Mouse (Mus musculus): ENCODE measurements around the gene Gpr25. TPM values are rescaled to one million over a fixed set of nuclear protein-coding genes. Genes with fewer than 3 reads are reported as not detected.

Gene Gpr25
- polyA plus RNA-seq (2016; fragmentation: Nextera tagmentation; extraction: Ambion mirVana), result not detected in 2 replicates

DNA sequence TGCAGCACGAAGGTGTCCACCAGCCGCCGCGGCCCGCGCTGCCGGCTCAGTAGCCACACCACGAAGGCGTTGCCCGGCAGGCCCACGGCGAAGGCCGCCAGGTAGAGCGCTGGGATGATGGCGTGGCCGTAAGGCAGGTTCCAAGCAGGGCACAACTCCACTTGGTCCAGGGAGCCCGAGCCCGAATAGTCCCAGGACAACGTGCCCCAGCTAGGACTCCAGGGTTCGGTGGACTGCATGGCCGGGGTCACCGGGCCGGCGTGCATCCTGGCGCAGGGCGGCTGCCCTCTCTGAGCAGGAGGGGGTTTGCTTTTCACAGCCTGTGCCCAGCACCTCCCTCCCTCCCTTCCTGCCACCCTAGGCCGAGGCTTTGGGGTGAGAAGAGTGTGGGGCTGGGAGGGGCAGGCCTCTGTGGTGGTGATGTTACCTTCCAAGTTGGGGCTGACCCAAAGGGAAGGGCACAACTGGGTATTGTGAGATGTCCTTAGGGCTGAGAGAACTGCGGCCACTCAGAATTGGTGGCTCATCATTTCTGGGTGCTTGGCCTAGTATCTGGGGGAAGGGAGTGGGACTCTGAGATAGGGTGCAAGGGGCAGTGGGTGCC lies at the start of gene Gpr25:
Gene Gpr25, minus strand, starts transcription at position 239 of the 604 bp plus-strand sequence.
- peak within 1 kb of the TSS; percentile 66 for H3K9ac ChIP-seq (replicated peaks)
- WGBS, result 5% methylated on average over 26 of the region's 28 CpGs
- ATAC-seq (ENCODE audit: insufficient number of reproducible peaks, insufficient read depth, low FRiP score, low TSS enrichment, low read depth), result peak; percentile 49; the same call in 1 of the 2 replicates
- peak within 1 kb of the TSS; percentile 95 for H3K4me2 ChIP-seq
- H3K4me3 ChIP-seq (replicated peaks), result peak within 1 kb of the TSS; percentile 60
- H3K27me3 ChIP-seq, result peaks cover 75% of the 10 kb centered on the region
- no peaks in the 10 kb centered on the region for H3K9me3 ChIP-seq
- H3K27ac ChIP-seq, result no peak within 1 kb of the TSS
- H3K36me3 ChIP-seq, result no peaks in the 10 kb centered on the region
- peaks cover 15% of the 10 kb centered on the region for H3K4me1 ChIP-seq (replicated peaks)

DNA sequence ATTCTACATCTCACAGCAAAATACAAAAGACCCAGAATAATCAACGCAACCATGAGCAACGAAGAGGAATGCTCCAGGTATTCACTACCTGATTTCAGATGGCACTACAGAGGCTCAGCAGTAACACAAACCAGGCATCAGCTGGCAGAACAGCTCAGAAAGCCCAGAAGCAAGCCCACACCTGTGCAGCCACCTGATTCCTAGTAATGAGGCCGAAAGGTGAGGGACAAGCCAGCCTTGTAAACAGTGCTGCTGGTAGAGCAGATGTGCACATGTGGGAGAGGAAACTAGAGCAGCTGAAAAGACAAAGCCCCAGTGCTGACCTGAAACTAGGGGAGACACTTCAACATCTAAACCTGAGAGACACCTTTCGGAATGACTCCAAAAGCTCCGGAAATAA lies 48.5 kb upstream of the Gpr25 start:
- Histone ChIP-seq H3K9ac (replicated peaks) (no peak overlapping the region), H3K36me3 (no peaks in the 10 kb centered on the region), H3K4me3 (replicated peaks) (no peak overlapping the region), H3K9me3 (no peaks in the 10 kb centered on the region), H3K27ac (no peak overlapping the region), H3K4me1 (replicated peaks) (peaks cover 7% of the 10 kb centered on the region; the same call in 1 of the 2 replicates), H3K4me2 (no peak overlapping the region), H3K27me3 (no peaks in the 10 kb centered on the region)
- ATAC-seq (ENCODE audit: insufficient number of reproducible peaks, insufficient read depth, low FRiP score, low TSS enrichment, low read depth), result no peak
- 83% methylated on average over 5 of the region's 5 CpGs for WGBS

DNA sequence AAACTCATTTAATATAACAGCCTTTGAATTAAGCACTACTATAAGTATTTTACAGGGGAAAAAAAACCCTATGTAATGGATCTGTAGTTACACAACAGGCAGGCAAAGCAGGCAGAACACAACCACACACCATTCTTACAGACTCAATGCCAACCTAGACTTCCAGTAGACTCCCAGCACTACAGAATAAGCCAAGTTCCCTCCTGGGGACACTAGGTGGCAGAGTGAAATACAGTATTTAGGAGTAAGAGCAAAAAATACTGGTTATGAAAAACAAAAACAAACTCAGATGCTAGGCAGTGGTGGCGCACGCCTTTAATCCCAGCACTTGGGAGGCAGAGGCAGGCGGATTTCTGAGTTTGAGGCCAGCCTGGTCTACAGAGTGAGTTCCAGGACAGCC lies 45.8 kb upstream of the Gpr25 start:
- Histone ChIP-seq H3K4me2 (no peak overlapping the region), H3K27me3 (no peaks in the 10 kb centered on the region), H3K36me3 (peaks cover 15% of the 10 kb centered on the region), H3K9ac (replicated peaks) (no peak overlapping the region), H3K4me1 (replicated peaks) (peaks cover 7% of the 10 kb centered on the region; the same call in 1 of the 2 replicates), H3K4me3 (replicated peaks) (no peak overlapping the region), H3K9me3 (no peaks in the 10 kb centered on the region), H3K27ac (no peak overlapping the region)
- ATAC-seq (ENCODE audit: insufficient number of reproducible peaks, insufficient read depth, low FRiP score, low TSS enrichment, low read depth), result no peak
- 83% methylated on average over 3 of the region's 3 CpGs for WGBS

DNA sequence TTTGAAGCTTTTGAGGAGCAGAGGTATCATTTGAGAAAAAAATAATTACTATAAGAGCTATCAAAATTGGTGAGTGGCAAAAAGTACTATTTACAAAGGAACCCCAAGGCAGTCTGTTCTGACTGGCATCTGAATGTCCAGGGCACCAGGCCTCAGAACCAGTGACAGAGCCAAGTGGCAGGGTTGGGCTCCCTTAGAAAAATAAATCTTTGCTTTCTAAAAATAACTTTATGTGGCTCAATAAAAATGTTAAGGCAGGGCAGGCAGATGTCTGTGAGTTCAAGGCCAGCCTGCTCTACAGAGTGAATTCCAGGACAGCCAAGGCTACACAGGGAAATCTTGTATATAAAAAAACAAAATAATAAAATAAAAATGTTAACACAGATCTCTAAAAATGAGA lies 33.3 kb upstream of the Gpr25 start:
- H3K9ac ChIP-seq (replicated peaks), result no peak overlapping the region

DNA sequence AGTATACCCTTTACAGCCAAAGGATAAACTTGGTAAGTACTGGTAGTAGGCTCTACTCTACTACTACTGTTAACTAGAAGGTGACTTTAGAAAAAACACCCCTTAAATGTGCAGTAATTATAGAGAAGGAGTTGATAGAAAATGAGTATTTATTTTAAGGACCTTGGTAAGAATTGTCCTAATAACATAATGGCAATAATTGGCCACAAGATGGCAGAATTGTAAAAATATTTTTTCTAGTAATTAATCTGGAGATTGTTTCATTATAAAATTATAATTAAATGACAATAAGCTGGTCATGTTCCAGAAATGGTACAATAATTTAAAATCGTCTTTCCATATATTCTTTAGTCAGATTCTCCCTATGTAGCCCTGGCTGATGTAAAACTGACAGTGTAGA lies 29.1 kb upstream of the Gpr25 start:
- WGBS, result 83% methylated on average over 1 of the region's 1 CpGs
- H3K4me2 ChIP-seq, result no peak overlapping the region
- H3K4me1 ChIP-seq (replicated peaks), result no peaks in the 10 kb centered on the region
- peaks cover 17% of the 10 kb centered on the region for H3K36me3 ChIP-seq
- no peak for ATAC-seq (ENCODE audit: insufficient number of reproducible peaks, insufficient read depth, low FRiP score, low TSS enrichment, low read depth)
- H3K27me3 ChIP-seq, result no peaks in the 10 kb centered on the region
- no peak overlapping the region for H3K4me3 ChIP-seq (replicated peaks)
- no peak overlapping the region for H3K9ac ChIP-seq (replicated peaks)
- H3K27ac ChIP-seq, result no peak overlapping the region
- H3K9me3 ChIP-seq, result no peaks in the 10 kb centered on the region

More for the DNA sequence above, 33.3 kb upstream of the Gpr25 start:
- no peak overlapping the region for H3K4me3 ChIP-seq (replicated peaks)
- H3K4me1 ChIP-seq (replicated peaks), result no peaks in the 10 kb centered on the region
- H3K9me3 ChIP-seq, result no peaks in the 10 kb centered on the region
- ATAC-seq (ENCODE audit: insufficient number of reproducible peaks, insufficient read depth, low FRiP score, low TSS enrichment, low read depth), result no peak
- H3K36me3 ChIP-seq, result peaks cover 11% of the 10 kb centered on the region; the same call in 1 of the 2 replicates
- no peak overlapping the region for H3K27ac ChIP-seq
- H3K4me2 ChIP-seq, result no peak overlapping the region
- no peaks in the 10 kb centered on the region for H3K27me3 ChIP-seq

DNA sequence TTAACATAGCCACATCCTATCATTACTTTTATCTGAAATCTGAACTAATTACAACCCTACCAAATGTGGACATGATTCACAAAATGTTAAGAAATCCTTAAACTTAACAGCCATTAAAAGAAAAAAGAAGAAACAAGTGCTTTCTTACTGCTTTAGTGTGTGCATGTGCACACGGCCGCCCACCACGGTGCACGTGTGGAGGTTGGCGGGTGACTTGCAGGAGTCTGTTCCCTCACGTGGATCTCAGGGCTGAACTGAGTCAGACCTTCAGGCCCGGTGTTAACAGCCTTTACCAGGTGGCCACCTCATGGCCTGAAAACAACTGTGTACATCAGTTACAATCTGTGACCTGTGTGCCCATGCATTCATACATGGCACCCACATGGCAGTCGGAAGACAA lies 16.7 kb upstream of the Gpr25 start:
- Histone ChIP-seq H3K4me3 (replicated peaks) (no peak overlapping the region), H3K9me3 (no peaks in the 10 kb centered on the region), H3K27me3 (no peaks in the 10 kb centered on the region), H3K4me2 (no peak overlapping the region), H3K36me3 (peaks cover 93% of the 10 kb centered on the region), H3K27ac (no peak overlapping the region), H3K9ac (replicated peaks) (no peak overlapping the region), H3K4me1 (replicated peaks) (no peaks in the 10 kb centered on the region)
- no peak for ATAC-seq (ENCODE audit: insufficient number of reproducible peaks, insufficient read depth, low FRiP score, low TSS enrichment, low read depth)
- WGBS, result 83% methylated on average over 8 of the region's 8 CpGs

DNA sequence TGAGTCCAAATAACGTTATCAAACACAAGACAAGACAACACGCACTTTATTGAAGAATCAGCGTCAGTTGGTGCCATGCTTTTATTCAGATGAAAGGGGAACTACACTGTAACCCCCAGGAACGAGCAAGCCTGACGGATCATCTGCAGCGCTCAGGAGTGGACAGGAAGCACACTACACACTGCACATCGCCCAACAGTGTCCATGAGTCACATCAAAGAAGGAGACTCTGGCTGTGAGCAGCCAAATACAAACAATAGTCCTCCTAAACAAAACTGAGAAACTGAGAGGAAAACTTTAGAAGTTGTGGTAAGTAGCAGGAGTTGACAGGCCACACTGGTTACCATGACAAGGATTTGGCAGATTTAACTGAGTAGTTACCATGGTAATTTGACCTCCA lies 7.6 kb upstream of the Gpr25 start:
- ATAC-seq (ENCODE audit: insufficient number of reproducible peaks, insufficient read depth, low FRiP score, low TSS enrichment, low read depth), result no peak
- peaks cover 49% of the 10 kb centered on the region for H3K36me3 ChIP-seq

DNA sequence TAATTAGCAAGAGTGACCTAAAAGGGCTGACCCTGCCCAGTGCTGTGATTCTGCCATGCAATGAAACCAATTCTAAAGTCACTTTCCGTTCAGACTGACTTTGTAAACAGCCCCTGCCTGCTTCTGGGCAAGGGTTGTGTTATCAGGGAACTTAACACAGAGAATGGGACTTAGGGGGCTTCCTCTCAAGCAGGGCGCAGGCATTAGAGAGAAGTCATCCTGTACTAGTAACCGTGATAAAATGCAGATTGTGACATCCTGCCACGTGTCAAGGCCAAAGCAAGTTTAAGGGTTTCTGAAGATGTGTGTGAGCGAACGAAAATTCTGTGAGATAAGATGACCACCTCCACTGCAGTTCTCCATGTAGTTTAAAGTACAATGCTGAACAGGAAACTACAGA lies 5.5 kb upstream of the Gpr25 start:
- no peak overlapping the region for H3K4me2 ChIP-seq
- no peak overlapping the region for H3K27ac ChIP-seq
- peaks cover 27% of the 10 kb centered on the region for H3K27me3 ChIP-seq
- H3K36me3 ChIP-seq, result peaks cover 28% of the 10 kb centered on the region
- H3K9ac ChIP-seq (replicated peaks), result no peak overlapping the region
- H3K9me3 ChIP-seq, result no peaks in the 10 kb centered on the region
- no peaks in the 10 kb centered on the region for H3K4me1 ChIP-seq (replicated peaks)
- 56% methylated on average over 6 of the region's 6 CpGs for WGBS
- no peak for ATAC-seq (ENCODE audit: insufficient number of reproducible peaks, insufficient read depth, low FRiP score, low TSS enrichment, low read depth)
- H3K4me3 ChIP-seq (replicated peaks), result no peak overlapping the region

More for the DNA sequence above, 7.6 kb upstream of the Gpr25 start:
- peaks cover 6% of the 10 kb centered on the region for H3K27me3 ChIP-seq
- no peak overlapping the region for H3K4me3 ChIP-seq (replicated peaks)
- no peak overlapping the region for H3K4me2 ChIP-seq
- no peak overlapping the region for H3K9ac ChIP-seq (replicated peaks)
- no peaks in the 10 kb centered on the region for H3K4me1 ChIP-seq (replicated peaks)
- 85% methylated on average over 7 of the region's 7 CpGs for WGBS
- no peaks in the 10 kb centered on the region for H3K9me3 ChIP-seq
- no peak overlapping the region for H3K27ac ChIP-seq

DNA sequence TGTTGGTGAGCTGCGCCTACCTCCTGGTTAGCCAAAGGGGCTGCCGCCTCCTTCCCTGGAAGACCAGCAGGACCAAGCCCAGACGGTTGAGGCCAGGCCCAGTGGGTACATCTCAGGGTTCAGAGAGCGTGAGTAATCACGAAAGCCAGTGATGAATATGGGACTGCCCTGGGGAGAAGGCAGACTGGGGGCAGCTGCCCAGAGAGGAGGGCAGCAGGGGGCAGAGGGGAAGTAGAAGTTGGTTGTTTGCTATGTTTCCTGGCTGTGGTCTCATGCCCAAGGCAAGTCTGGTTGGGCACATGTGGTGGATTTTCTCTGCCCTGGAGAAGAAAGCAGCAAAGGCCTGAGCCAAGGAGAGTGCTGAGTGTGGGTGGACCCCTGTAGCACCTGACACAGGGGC lies 2.7 kb upstream of the Gpr25 start:
- no peak overlapping the region for H3K4me3 ChIP-seq (replicated peaks)
- no peak for ATAC-seq (ENCODE audit: insufficient number of reproducible peaks, insufficient read depth, low FRiP score, low TSS enrichment, low read depth)
- no peaks in the 10 kb centered on the region for H3K9me3 ChIP-seq
- H3K4me1 ChIP-seq (replicated peaks), result peaks cover 14% of the 10 kb centered on the region
- peaks cover 55% of the 10 kb centered on the region for H3K27me3 ChIP-seq
- 78% methylated on average over 5 of the region's 5 CpGs for whole genome bisulfite sequencing
- peaks cover 7% of the 10 kb centered on the region; the same call in 1 of the 2 replicates for H3K36me3 ChIP-seq
- H3K27ac ChIP-seq, result no peak overlapping the region
- no peak overlapping the region for H3K4me2 ChIP-seq
- H3K9ac ChIP-seq (replicated peaks), result no peak overlapping the region

DNA sequence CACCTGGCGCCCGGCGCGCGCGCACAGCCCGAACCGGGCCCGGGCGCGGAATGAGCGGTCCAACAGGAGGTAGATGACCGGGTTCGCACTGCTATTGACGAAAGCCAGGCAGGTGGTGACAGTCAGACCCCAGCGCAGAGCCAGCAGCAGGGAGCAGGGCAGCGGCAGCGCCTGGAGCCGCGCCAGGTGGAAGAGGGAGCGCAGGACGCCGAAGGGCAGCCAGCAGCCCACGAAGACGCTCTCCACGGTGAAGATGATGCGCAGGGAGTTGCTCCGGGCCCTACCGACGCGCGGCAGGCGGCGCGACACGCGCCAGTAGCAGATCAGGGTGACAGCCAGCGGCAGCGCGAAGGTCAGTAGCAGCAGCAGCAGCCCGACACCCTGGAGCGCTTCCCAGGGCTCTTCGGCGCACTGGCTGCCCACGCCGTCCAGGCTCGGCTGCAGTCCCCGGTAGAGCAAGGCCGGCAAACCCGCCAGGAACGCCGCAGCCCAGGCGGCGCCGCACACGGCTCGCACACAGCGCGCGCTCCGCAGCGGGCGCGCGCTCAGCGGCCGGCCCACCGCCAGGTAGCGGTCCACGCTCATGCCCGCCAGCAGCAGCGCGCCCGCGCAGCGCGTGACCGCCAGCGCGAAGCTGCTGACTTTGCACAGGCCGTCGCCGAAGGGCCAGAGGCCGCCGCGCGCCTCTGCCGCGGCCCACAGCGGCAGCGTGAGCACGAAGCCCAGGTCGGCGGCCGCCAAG lies 609 bp downstream of the Gpr25 start:
- Histone ChIP-seq H3K27me3 (peaks cover 79% of the 10 kb centered on the region), H3K4me2 (peak overlapping the region; percentile 95), H3K4me1 (replicated peaks) (peaks cover 20% of the 10 kb centered on the region), H3K36me3 (no peaks in the 10 kb centered on the region), H3K4me3 (replicated peaks) (peak overlapping the region; percentile 60), H3K9me3 (no peaks in the 10 kb centered on the region), H3K27ac (no peak overlapping the region), H3K9ac (replicated peaks) (peak overlapping the region; percentile 66)
- peak; percentile 60 for ATAC-seq (ENCODE audit: insufficient number of reproducible peaks, insufficient read depth, low FRiP score, low TSS enrichment, low read depth)
- under 1% methylated on average over 86 of the region's 95 CpGs for WGBS

DNA sequence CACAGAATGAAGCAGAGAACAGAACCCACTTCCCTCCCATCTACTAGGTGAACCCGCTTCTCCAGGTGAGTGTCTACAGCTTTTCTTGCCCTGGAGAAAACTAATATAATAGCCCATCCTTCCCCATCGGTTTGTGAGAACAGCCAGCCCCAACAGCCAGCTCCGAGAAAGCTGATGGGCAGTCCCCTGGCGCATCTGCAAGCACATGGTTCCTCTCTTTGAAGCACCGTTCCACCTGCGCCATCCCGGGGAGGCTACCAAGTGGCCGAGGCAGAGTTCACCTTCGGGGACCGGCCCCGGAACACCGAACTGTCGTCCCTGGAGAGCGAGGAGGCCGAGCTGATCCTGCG lies 1.2 kb downstream of the Gpr25 start:
- Histone ChIP-seq H3K4me2 (peak overlapping the region; percentile 95), H3K4me1 (replicated peaks) (peaks cover 21% of the 10 kb centered on the region), H3K27ac (no peak overlapping the region), H3K9me3 (no peaks in the 10 kb centered on the region), H3K36me3 (no peaks in the 10 kb centered on the region), H3K4me3 (replicated peaks) (peak overlapping the region; percentile 60), H3K27me3 (peaks cover 82% of the 10 kb centered on the region), H3K9ac (replicated peaks) (peak overlapping the region; percentile 66; the same call in 1 of the 2 replicates)
- ATAC-seq (ENCODE audit: insufficient number of reproducible peaks, insufficient read depth, low FRiP score, low TSS enrichment, low read depth), result no peak
- WGBS, result 2% methylated on average over 16 of the region's 16 CpGs
